Mouse (Mus musculus): Measurements from ENCODE around the gene Ptgs1. TPM values are rescaled to one million over a fixed set of nuclear protein-coding genes. Genes with fewer than 3 reads are reported as not detected.

Gene Ptgs1
- polyA plus RNA-seq, 1 experiment = 0.74 TPM

GRCm38 (mm10) chr2:36214425-36214824 is 15.8 kb upstream of the Ptgs1 start:
- TF ChIP-seq CTCF (IDR thresholded peaks at IDR 0.05; ENCODE audit: control insufficient read depth, insufficient read depth, insufficient replicate concordance, low read depth, low read length) (peak; percentile 18; the same call in 1 of the 2 replicates), POLR2A (IDR thresholded peaks at IDR 0.05; ENCODE audit: control insufficient read depth, low read depth, low read length) (no peak)
- H3K27ac ChIP-seq (ENCODE audit: control insufficient read depth, insufficient read depth, low read depth, low read length) = no peak overlapping the region

GRCm38 (mm10) chr2:36215203-36215739 is 15.0 kb upstream of the Ptgs1 start:
- Histone ChIP-seq H3K27ac (ENCODE audit: control insufficient read depth, insufficient read depth, low read depth, low read length) (no peak overlapping the region), H3K4me1 (ENCODE audit: control insufficient read depth, insufficient read depth, low read length) (peaks cover 2% of the 10 kb centered on the region; the same call in 1 of the 2 replicates), H3K4me3 (ENCODE audit: control insufficient read depth, low read depth, low read length) (no peak overlapping the region), H3K27me3 (ENCODE audit: control insufficient read depth, insufficient read depth, low read length) (no peaks in the 10 kb centered on the region), H3K36me3 (ENCODE audit: control insufficient read depth, insufficient read depth, low read length) (no peaks in the 10 kb centered on the region)
- no peak for TF ChIP-seq POLR2A (IDR thresholded peaks at IDR 0.05; ENCODE audit: control insufficient read depth, low read depth, low read length)
- TF ChIP-seq CTCF (IDR thresholded peaks at IDR 0.05; ENCODE audit: control insufficient read depth, insufficient read depth, insufficient replicate concordance, low read depth, low read length) = no peak

More at GRCm38 (mm10) chr2:36214425-36214824, 15.8 kb upstream of the Ptgs1 start:
- Histone ChIP-seq H3K36me3 (ENCODE audit: control insufficient read depth, insufficient read depth, low read length) (no peaks in the 10 kb centered on the region), H3K4me3 (ENCODE audit: control insufficient read depth, low read depth, low read length) (no peak overlapping the region), H3K27me3 (ENCODE audit: control insufficient read depth, insufficient read depth, low read length) (no peaks in the 10 kb centered on the region), H3K4me1 (ENCODE audit: control insufficient read depth, insufficient read depth, low read length) (peaks cover 2% of the 10 kb centered on the region; the same call in 1 of the 2 replicates)

GRCm38 (mm10) chr2:36216546-36216945 is 13.7 kb upstream of the Ptgs1 start:
- Histone ChIP-seq H3K27ac (ENCODE audit: control insufficient read depth, insufficient read depth, low read depth, low read length) (no peak overlapping the region), H3K4me1 (ENCODE audit: control insufficient read depth, insufficient read depth, low read length) (no peaks in the 10 kb centered on the region), H3K36me3 (ENCODE audit: control insufficient read depth, insufficient read depth, low read length) (no peaks in the 10 kb centered on the region), H3K4me3 (ENCODE audit: control insufficient read depth, low read depth, low read length) (no peak overlapping the region), H3K27me3 (ENCODE audit: control insufficient read depth, insufficient read depth, low read length) (no peaks in the 10 kb centered on the region)
- no peak for TF ChIP-seq POLR2A (IDR thresholded peaks at IDR 0.05; ENCODE audit: control insufficient read depth, low read depth, low read length)
- no peak for TF ChIP-seq CTCF (IDR thresholded peaks at IDR 0.05; ENCODE audit: control insufficient read depth, insufficient read depth, insufficient replicate concordance, low read depth, low read length)

- TF ChIP-seq CTCF (IDR thresholded peaks at IDR 0.05; ENCODE audit: control insufficient read depth, insufficient read depth, insufficient replicate concordance, low read depth, low read length) (no peak), POLR2A (IDR thresholded peaks at IDR 0.05; ENCODE audit: control insufficient read depth, low read depth, low read length) (no peak)
- no peaks in the 10 kb centered on the region for H3K27me3 ChIP-seq (ENCODE audit: control insufficient read depth, insufficient read depth, low read length)
- H3K4me3 ChIP-seq (ENCODE audit: control insufficient read depth, low read depth, low read length) = no peak overlapping the region
- no peaks in the 10 kb centered on the region for H3K4me1 ChIP-seq (ENCODE audit: control insufficient read depth, insufficient read depth, low read length)
- H3K27ac ChIP-seq (ENCODE audit: control insufficient read depth, insufficient read depth, low read depth, low read length) = no peak overlapping the region
- H3K36me3 ChIP-seq (ENCODE audit: control insufficient read depth, insufficient read depth, low read length) = no peaks in the 10 kb centered on the region
Observed at GRCm38 (mm10) chr2:36216953-36217573, 13.2 kb upstream of the Ptgs1 start.

DNA sequence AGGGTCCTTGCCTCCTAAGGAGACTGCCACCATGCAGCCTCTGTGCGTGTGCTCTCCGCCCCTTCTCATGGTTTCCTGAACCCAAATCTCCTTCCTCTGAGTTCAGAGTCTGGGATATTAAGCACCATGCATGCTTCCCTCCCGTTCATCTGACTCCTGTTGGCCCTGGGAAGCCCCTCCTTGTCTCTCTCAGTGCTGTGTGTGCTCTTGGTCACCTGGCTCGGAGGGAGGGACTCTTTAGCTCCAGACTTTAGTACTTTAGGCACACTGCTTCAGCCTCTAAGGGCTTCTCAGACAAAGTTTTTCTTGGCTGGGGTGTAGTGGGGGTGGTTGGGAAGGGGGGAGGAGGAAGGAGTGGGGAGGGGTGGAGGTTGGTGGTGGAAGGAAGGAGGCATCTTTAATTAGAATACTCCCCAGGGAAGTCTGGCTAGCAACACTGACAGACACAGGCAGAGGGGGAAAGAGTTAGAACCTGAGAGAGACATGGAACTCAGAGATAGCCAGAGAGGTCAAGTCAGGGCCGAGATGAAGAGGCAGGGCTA is 12.5 kb upstream of the Ptgs1 start:
- H3K4me3 ChIP-seq (ENCODE audit: control insufficient read depth, low read depth, low read length) = no peak overlapping the region
- no peaks in the 10 kb centered on the region for H3K4me1 ChIP-seq (ENCODE audit: control insufficient read depth, insufficient read depth, low read length)
- H3K27me3 ChIP-seq (ENCODE audit: control insufficient read depth, insufficient read depth, low read length) = no peaks in the 10 kb centered on the region
- H3K36me3 ChIP-seq (ENCODE audit: control insufficient read depth, insufficient read depth, low read length) = no peaks in the 10 kb centered on the region
- no peak overlapping the region for H3K27ac ChIP-seq (ENCODE audit: control insufficient read depth, insufficient read depth, low read depth, low read length)
- TF ChIP-seq POLR2A (IDR thresholded peaks at IDR 0.05; ENCODE audit: control insufficient read depth, low read depth, low read length) (no peak), CTCF (IDR thresholded peaks at IDR 0.05; ENCODE audit: control insufficient read depth, insufficient read depth, insufficient replicate concordance, low read depth, low read length) (no peak)

GRCm38 (mm10) chr2:36220106-36220505 is 10.1 kb upstream of the Ptgs1 start:
- TF ChIP-seq CTCF (IDR thresholded peaks at IDR 0.05; ENCODE audit: control insufficient read depth, insufficient read depth, insufficient replicate concordance, low read depth, low read length) (no peak), POLR2A (IDR thresholded peaks at IDR 0.05; ENCODE audit: control insufficient read depth, low read depth, low read length) (no peak)
- H3K4me3 ChIP-seq (ENCODE audit: control insufficient read depth, low read depth, low read length) = no peak overlapping the region

DNA sequence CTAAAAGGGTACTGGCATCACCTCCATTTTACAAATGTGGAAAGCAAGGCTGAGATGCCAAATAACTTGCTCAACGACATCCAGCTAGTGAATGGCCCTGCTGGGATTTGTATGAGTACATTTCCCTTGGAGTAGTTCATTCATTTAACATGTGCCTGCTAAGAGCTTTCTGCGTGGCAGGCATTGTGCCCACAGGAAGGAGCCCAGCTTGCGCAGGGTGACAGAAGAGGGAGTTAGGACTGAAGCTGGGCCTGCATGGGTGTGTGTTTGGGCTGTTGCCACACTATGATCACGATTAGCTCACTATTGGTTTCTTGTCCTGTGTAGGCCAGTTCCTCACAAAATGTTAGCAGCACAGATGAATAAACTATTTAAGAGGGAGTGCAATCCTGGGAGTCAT is 9.3 kb upstream of the Ptgs1 start:
- H3K4me1 ChIP-seq (ENCODE audit: control insufficient read depth, insufficient read depth, low read length) = no peaks in the 10 kb centered on the region
- H3K27me3 ChIP-seq (ENCODE audit: control insufficient read depth, insufficient read depth, low read length) = no peaks in the 10 kb centered on the region
- no peak overlapping the region for H3K27ac ChIP-seq (ENCODE audit: control insufficient read depth, insufficient read depth, low read depth, low read length)
- no peak for TF ChIP-seq POLR2A (IDR thresholded peaks at IDR 0.05; ENCODE audit: control insufficient read depth, low read depth, low read length)
- no peak for TF ChIP-seq CTCF (IDR thresholded peaks at IDR 0.05; ENCODE audit: control insufficient read depth, insufficient read depth, insufficient replicate concordance, low read depth, low read length)
- H3K36me3 ChIP-seq (ENCODE audit: control insufficient read depth, insufficient read depth, low read length) = no peaks in the 10 kb centered on the region
- H3K4me3 ChIP-seq (ENCODE audit: control insufficient read depth, low read depth, low read length) = no peak overlapping the region

More at GRCm38 (mm10) chr2:36220106-36220505, 10.1 kb upstream of the Ptgs1 start:
- no peak overlapping the region for H3K27ac ChIP-seq (ENCODE audit: control insufficient read depth, insufficient read depth, low read depth, low read length)
- no peaks in the 10 kb centered on the region for H3K4me1 ChIP-seq (ENCODE audit: control insufficient read depth, insufficient read depth, low read length)
- no peaks in the 10 kb centered on the region for H3K36me3 ChIP-seq (ENCODE audit: control insufficient read depth, insufficient read depth, low read length)
- no peaks in the 10 kb centered on the region for H3K27me3 ChIP-seq (ENCODE audit: control insufficient read depth, insufficient read depth, low read length)

Data from testis, adult 2 months (tissue).